Mouse (Mus musculus): ENCODE measurements around the gene Usp47.

DNA sequence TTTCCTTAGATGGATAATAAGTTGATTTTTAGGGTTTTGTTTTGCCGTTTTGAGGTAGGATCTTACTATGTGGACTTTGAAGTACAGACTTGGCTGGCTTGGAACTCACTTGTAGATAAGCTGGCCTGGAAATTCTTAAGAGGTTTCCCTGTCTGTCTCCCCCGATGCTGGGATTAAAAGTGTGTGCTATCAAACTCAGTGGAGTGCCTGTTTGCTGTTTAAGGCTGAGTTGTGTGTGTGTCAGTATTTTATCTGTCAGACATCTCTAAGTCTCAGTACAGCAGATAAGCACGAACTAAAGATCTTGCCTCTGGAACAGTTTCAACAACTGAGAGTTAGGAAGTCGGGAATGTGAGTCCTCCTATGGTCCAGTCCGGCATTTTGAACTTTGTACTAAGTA is 1.6 kb downstream of the Usp47 start:
- no peak for TF ChIP-seq CTCF (IDR thresholded peaks at IDR 0.05; ENCODE audit: low read depth, low read length)
- TF ChIP-seq GATA1 (IDR thresholded peaks at IDR 0.05; ENCODE audit: borderline replicate concordance, low read length) = no peak
- TF ChIP-seq TAL1 (conservative IDR thresholded peaks at IDR 0.05; ENCODE audit: low read depth, low read length) = no peak

Measured in G1E (cell line).